Mouse (Mus musculus) hindbrain, embryonic 16.5 days (tissue): Measurements from ENCODE around the gene Ypel5. TPM values are rescaled to one million over a fixed set of nuclear protein-coding genes. Genes with fewer than 3 reads are reported as not detected.

ENCODE experiments used
- ATAC-seq: fragments of 200-750 bp; cut with Nextera tagmentation; 2 replicates; pipeline ENCODE4 v1.8.0; 2017; ENCODE audit warnings: moderate TSS enrichment, moderate library complexity
- H3K27ac ChIP-seq: fragments of 300-500 bp; sonication (generic); 2 replicates; pipeline ENCODE4 v1.5.1; 2014; ENCODE audit warnings: low read depth, mild to moderate bottlenecking, control low read depth, low read length, moderate library complexity
- H3K27me3 ChIP-seq: fragments of 300-500 bp; sonication (generic); replicated peaks from 2 replicates; pipeline ENCODE4 v1.6.1; 2014; ENCODE audit warnings: low read length; ENCODE audit not compliant: control insufficient read depth, insufficient read depth
- H3K36me3 ChIP-seq: fragments of 300-500 bp; sonication (generic); 2 replicates; pipeline ENCODE4 v1.6.1; 2014; ENCODE audit warnings: mild to moderate bottlenecking, low read length, moderate library complexity, mixed read lengths; ENCODE audit not compliant: control insufficient read depth, insufficient read depth
- H3K4me1 ChIP-seq: fragments of 300-500 bp; sonication (generic); 2 replicates; pipeline ENCODE4 v1.6.1; 2014; ENCODE audit warnings: low read depth, low read length; ENCODE audit not compliant: control insufficient read depth, insufficient read depth
- H3K4me2 ChIP-seq: fragments of 300-500 bp; sonication (generic); 2 replicates; pipeline ENCODE4 v1.6.1; 2014; ENCODE audit warnings: mild to moderate bottlenecking, low read length, control low read depth, moderate library complexity
- H3K4me3 ChIP-seq: fragments of 300-500 bp; sonication (generic); 2 replicates; pipeline ENCODE4 v1.5.1; 2014; ENCODE audit warnings: mild to moderate bottlenecking, low read length, control low read depth, moderate library complexity
- H3K9ac ChIP-seq: fragments of 300-500 bp; sonication (generic); 2 replicates; pipeline ENCODE4 v1.6.1; 2014; ENCODE audit warnings: low read depth, mild to moderate bottlenecking, control low read depth, low read length, moderate library complexity
- H3K9me3 ChIP-seq: fragments of 300-500 bp; sonication (generic); 2 replicates; pipeline ENCODE4 v1.6.1; 2014; ENCODE audit warnings: mild to moderate bottlenecking, low read length, moderate library complexity; ENCODE audit not compliant: control insufficient read depth
- WGBS: fragments of 180-500 bp; shearing (Covaris S2); extraction: QIAGEN DNeasy Blood & Tissue Kit; methylation state at CpG from one replicate; pipeline ENCODE4 v1.1.7; 2014; 5-methylcytosine and 5-hydroxymethylcytosine counted together
- polyA plus RNA-seq: library from polyadenylated mRNA; unstranded; fragments of >200 nt; fragmentation: Nextera tagmentation; extraction: Ambion mirVana; gene quantifications from 2 replicates; pipeline ENCODE4 v1.2.1, GENCODE M21; 2015

Ypel5 gene
- polyA plus RNA-seq, 1 experiment from 2014 or later: 108 TPM

- ATAC-seq: no peak
- no peaks in the 10 kb centered on the region for H3K4me1 ChIP-seq
- H3K4me2 ChIP-seq: no peak overlapping the region
- H3K9ac ChIP-seq: no peak overlapping the region
- no peaks in the 10 kb centered on the region; the same call in 1 of the 2 replicates for H3K9me3 ChIP-seq
- 92% methylated on average over 3 of the region's 3 CpGs for WGBS
- H3K27me3 ChIP-seq: no peaks in the 10 kb centered on the region
- no peaks in the 10 kb centered on the region for H3K36me3 ChIP-seq
- no peak overlapping the region for H3K4me3 ChIP-seq
- H3K27ac ChIP-seq: no peak overlapping the region
These were observed 30.5 kb downstream of the Ypel5 start for GRCm38 (mm10) chr17:72866624-72867245.

- H3K4me2 ChIP-seq: no peak overlapping the region
- H3K4me1 ChIP-seq: no peaks in the 10 kb centered on the region
- no peak overlapping the region for H3K9ac ChIP-seq
- 97% methylated on average over 2 of the region's 2 CpGs for WGBS
- no peak overlapping the region for H3K4me3 ChIP-seq
- H3K27ac ChIP-seq: no peak overlapping the region
- H3K27me3 ChIP-seq: no peaks in the 10 kb centered on the region
- no peak for ATAC-seq
- no peaks in the 10 kb centered on the region for H3K36me3 ChIP-seq
- H3K9me3 ChIP-seq: no peaks in the 10 kb centered on the region; the same call in 1 of the 2 replicates
These were observed 31.9 kb downstream of the Ypel5 start for GRCm38 (mm10) chr17:72868181-72868580.

GRCm38 (mm10) chr17:72878979-72879378, 42.7 kb downstream of the Ypel5 start:
- WGBS: 94% methylated on average over 9 of the region's 9 CpGs
- Histone ChIP-seq H3K36me3 (no peaks in the 10 kb centered on the region), H3K4me3 (no peak overlapping the region), H3K27me3 (no peaks in the 10 kb centered on the region), H3K4me2 (no peak overlapping the region), H3K4me1 (no peaks in the 10 kb centered on the region), H3K9ac (no peak overlapping the region), H3K9me3 (no peaks in the 10 kb centered on the region), H3K27ac (no peak overlapping the region)
- no peak for ATAC-seq

GRCm38 (mm10) chr17:72880156-72880555, 43.9 kb downstream of the Ypel5 start:
- whole genome bisulfite sequencing: 76% methylated on average over 3 of the region's 3 CpGs
- Histone ChIP-seq H3K4me2 (no peak overlapping the region), H3K27me3 (no peaks in the 10 kb centered on the region), H3K27ac (no peak overlapping the region), H3K9ac (no peak overlapping the region), H3K4me1 (no peaks in the 10 kb centered on the region), H3K36me3 (no peaks in the 10 kb centered on the region), H3K9me3 (no peaks in the 10 kb centered on the region), H3K4me3 (no peak overlapping the region)
- ATAC-seq: no peak

- H3K36me3 ChIP-seq: no peaks in the 10 kb centered on the region
- no peak overlapping the region for H3K9ac ChIP-seq
- no peak overlapping the region for H3K4me3 ChIP-seq
- no peaks in the 10 kb centered on the region for H3K4me1 ChIP-seq
- no peak overlapping the region for H3K27ac ChIP-seq
- ATAC-seq: no peak
- 65% methylated on average over 3 of the region's 3 CpGs for WGBS
- H3K27me3 ChIP-seq: no peaks in the 10 kb centered on the region
- H3K9me3 ChIP-seq: no peaks in the 10 kb centered on the region
- H3K4me2 ChIP-seq: no peak overlapping the region
These were observed 44.8 kb downstream of the Ypel5 start for GRCm38 (mm10) chr17:72881051-72881450.

- no peak overlapping the region for H3K9ac ChIP-seq
- WGBS: 46% methylated on average over 1 of the region's 1 CpGs
- H3K27ac ChIP-seq: no peak overlapping the region
These were observed 45.6 kb downstream of the Ypel5 start for GRCm38 (mm10) chr17:72881804-72882203.

GRCm38 (mm10) chr17:72889556-72890397, 53.5 kb downstream of the Ypel5 start:
- no peak overlapping the region for H3K4me3 ChIP-seq
- no peaks in the 10 kb centered on the region for H3K27me3 ChIP-seq
- peaks cover 2% of the 10 kb centered on the region; the same call in 1 of the 2 replicates for H3K4me1 ChIP-seq
- H3K9me3 ChIP-seq: no peaks in the 10 kb centered on the region
- WGBS: 16% methylated on average over 19 of the region's 20 CpGs
- no peak overlapping the region for H3K9ac ChIP-seq
- H3K27ac ChIP-seq: peak overlapping the region; percentile 51; the same call in 1 of the 2 replicates
- H3K36me3 ChIP-seq: no peaks in the 10 kb centered on the region
- peak; percentile 93 for ATAC-seq
- peak overlapping the region; percentile 18; the same call in 1 of the 2 replicates for H3K4me2 ChIP-seq

More at GRCm38 (mm10) chr17:72881804-72882203, 45.6 kb downstream of the Ypel5 start:
- no peaks in the 10 kb centered on the region for H3K36me3 ChIP-seq
- H3K4me2 ChIP-seq: no peak overlapping the region
- no peak for ATAC-seq
- no peaks in the 10 kb centered on the region for H3K9me3 ChIP-seq
- H3K4me1 ChIP-seq: no peaks in the 10 kb centered on the region
- H3K4me3 ChIP-seq: no peak overlapping the region
- H3K27me3 ChIP-seq: no peaks in the 10 kb centered on the region

GRCm38 (mm10) chr17:72890398-72890898, 54.2 kb downstream of the Ypel5 start:
- peaks cover 2% of the 10 kb centered on the region; the same call in 1 of the 2 replicates for H3K4me1 ChIP-seq
- H3K9me3 ChIP-seq: no peaks in the 10 kb centered on the region
- no peaks in the 10 kb centered on the region for H3K36me3 ChIP-seq
- WGBS: 58% methylated on average over 8 of the region's 8 CpGs
- H3K27ac ChIP-seq: peak overlapping the region; percentile 2; the same call in 1 of the 2 replicates
- peak; percentile 63 for ATAC-seq
- no peak overlapping the region for H3K4me3 ChIP-seq
- peak overlapping the region; percentile 5; the same call in 1 of the 2 replicates for H3K4me2 ChIP-seq
- 0 out of 2 replicates have a peak overlapping the region, but pooled peaks have one; percentile 7 for H3K9ac ChIP-seq
- no peaks in the 10 kb centered on the region for H3K27me3 ChIP-seq

- H3K27ac ChIP-seq: no peak overlapping the region
- ATAC-seq: no peak
- no peaks in the 10 kb centered on the region for H3K36me3 ChIP-seq
- 90% methylated on average over 6 of the region's 6 CpGs for WGBS
- H3K4me1 ChIP-seq: peaks cover 2% of the 10 kb centered on the region; the same call in 1 of the 2 replicates
- no peaks in the 10 kb centered on the region for H3K27me3 ChIP-seq
- H3K4me3 ChIP-seq: no peak overlapping the region
- no peak overlapping the region for H3K4me2 ChIP-seq
- H3K9me3 ChIP-seq: no peaks in the 10 kb centered on the region
- H3K9ac ChIP-seq: no peak overlapping the region
These were observed 55.3 kb downstream of the Ypel5 start for GRCm38 (mm10) chr17:72891556-72891955.
